Mouse (Mus musculus): ENCODE measurements around the gene Dbndd1. TPM values are rescaled to one million over a fixed set of nuclear protein-coding genes. Genes with fewer than 3 reads are reported as not detected.
A peak's percentile ranks its signal among the peaks of the same experiment; 100 is the strongest.
"Not testable (repeated sequence)": the region's sequence is repeated elsewhere in the genome, so short reads cannot be mapped to it uniquely, and the experiment has no call there.

Dbndd1 gene
- polyA plus RNA-seq, 1 experiment from 2014 or later = 0.24 TPM

DNA sequence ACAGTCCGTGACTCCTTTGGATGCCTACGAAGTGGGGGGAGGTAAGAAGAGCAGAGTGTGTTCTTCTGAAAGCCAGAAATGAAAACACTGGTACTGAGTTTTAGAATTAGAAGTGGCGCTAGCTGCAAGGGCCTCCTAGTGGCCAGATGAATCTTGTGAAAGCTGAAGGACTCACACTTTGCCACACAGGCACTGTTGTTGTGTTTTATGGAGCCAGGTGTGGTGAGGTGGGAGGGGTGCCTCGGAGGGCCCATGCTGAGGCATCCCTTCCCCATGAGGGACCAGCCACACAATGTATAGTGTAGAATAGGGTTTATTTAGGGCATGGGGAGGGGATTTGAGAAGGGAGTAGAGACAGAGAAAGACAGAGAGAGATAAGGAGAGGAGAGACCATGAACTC lies 17.6 kb downstream of the Dbndd1 start:
- Histone ChIP-seq H3K4me3 (replicated peaks) (no peak overlapping the region), H3K9ac (no peak overlapping the region), H3K27me3 (no peaks in the 10 kb centered on the region), H3K27ac (replicated peaks) (no peak overlapping the region), H3K4me1 (replicated peaks) (no peaks in the 10 kb centered on the region; the same call in 1 of the 2 replicates), H3K4me2 (no peak overlapping the region), H3K36me3 (replicated peaks) (peaks cover 91% of the 10 kb centered on the region), H3K9me3 (replicated peaks) (no peaks in the 10 kb centered on the region)
- 78% methylated on average over 4 of the region's 4 CpGs for WGBS (ENCODE audit: insufficient replicate concordance)
- ATAC-seq (ENCODE audit: insufficient read depth) = no peak

DNA sequence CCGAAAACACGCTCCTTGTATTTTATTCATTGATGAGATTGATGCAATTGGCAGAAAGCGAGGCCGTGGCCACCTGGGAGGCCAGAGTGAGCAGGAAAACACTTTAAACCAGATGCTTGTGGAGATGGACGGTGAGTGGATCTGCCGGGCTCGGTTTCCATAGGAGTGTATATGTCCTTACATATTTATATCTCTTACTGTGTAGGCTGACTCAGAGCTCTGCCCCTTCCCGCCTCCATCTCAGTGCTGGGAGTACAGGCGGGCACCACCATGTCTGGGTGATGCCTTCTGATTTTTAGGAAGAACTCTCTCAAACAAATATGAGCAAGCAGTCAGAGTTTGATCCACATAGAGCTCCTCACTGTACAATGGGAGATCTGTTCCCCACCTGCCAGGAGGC lies 22.4 kb downstream of the Dbndd1 start:
- Histone ChIP-seq H3K27ac (replicated peaks) (no peak overlapping the region), H3K4me3 (replicated peaks) (no peak overlapping the region), H3K4me2 (no peak overlapping the region), H3K27me3 (no peaks in the 10 kb centered on the region), H3K36me3 (replicated peaks) (peaks cover 92% of the 10 kb centered on the region), H3K9ac (no peak overlapping the region), H3K9me3 (replicated peaks) (no peaks in the 10 kb centered on the region), H3K4me1 (replicated peaks) (no peaks in the 10 kb centered on the region)
- WGBS (ENCODE audit: insufficient replicate concordance) = 86% methylated on average over 9 of the region's 9 CpGs
- no peak for ATAC-seq (ENCODE audit: insufficient read depth)

DNA sequence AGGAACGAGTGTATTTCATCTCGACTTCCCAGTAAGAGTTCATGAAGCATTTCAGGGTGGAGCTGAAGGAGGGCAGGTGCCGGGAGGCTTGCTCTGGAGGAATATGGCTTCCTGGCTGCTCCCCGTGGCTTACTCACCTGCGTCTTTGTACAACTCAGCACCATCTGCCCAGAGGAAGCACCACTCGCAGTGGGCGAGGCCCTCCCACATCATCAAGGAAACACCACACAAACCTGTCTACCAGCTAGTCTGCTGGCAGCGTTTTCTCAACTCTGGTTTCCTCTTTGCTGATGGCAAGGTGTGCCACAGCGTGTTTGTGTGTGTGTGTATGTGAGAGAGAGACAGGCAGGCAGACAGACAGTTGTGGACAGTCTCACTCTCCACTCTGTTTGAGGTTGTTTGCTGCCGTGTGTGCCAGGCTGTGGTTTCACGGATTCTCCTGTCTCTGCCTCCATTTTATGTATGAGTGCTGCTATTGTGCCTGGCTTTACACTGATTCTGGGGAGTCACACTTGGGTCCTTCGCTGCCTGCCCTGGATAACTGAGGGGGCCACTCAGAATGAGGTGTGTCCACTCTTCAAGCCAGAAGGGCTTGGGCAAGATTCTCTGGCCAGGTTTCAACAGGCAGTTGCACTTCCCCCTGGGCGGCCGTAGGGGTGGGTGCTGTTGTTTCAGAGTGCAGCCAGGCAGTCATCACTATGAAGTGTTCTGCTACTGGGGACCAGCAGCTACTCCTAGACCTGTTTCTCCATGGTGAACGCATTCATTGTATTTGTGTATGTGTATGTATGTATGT lies 23.8 kb downstream of the Dbndd1 start:
- no peak; the same call in 1 of the 2 replicates for ATAC-seq (ENCODE audit: insufficient read depth)
- H3K9me3 ChIP-seq (replicated peaks) = no peaks in the 10 kb centered on the region
- H3K9ac ChIP-seq = no peak overlapping the region
- no peak overlapping the region for H3K27ac ChIP-seq (replicated peaks)
- no peak overlapping the region for H3K4me3 ChIP-seq (replicated peaks)
- H3K4me2 ChIP-seq = no peak overlapping the region
- WGBS (ENCODE audit: insufficient replicate concordance) = 77% methylated on average over 15 of the region's 15 CpGs
- peaks cover 95% of the 10 kb centered on the region for H3K36me3 ChIP-seq (replicated peaks)
- no peaks in the 10 kb centered on the region for H3K27me3 ChIP-seq
- H3K4me1 ChIP-seq (replicated peaks) = no peaks in the 10 kb centered on the region

DNA sequence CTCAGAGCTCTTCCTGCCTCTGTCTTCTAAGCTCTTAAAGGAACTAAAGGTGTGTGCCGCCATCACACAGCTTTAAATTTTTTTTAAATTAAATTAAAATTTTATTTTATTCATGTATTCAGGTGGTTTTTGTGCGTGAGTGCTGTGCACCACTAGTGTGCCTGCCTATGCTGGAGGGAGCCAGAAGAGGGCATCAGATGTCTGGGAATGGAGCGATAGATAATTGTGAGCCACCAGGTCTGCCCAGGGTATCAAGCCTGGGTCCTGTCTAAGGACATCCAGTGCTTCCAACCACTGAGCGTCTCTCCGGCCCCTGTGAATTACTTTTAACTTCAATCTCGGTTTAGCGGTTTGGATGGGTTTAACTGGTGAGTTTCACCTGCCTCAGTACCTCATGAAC lies 32.6 kb downstream of the Dbndd1 start:
- Histone ChIP-seq H3K4me1 (replicated peaks) (peaks cover 14% of the 10 kb centered on the region), H3K27me3 (no peaks in the 10 kb centered on the region), H3K36me3 (replicated peaks) (peaks cover 71% of the 10 kb centered on the region), H3K4me2 (no peak overlapping the region), H3K9me3 (replicated peaks) (no peaks in the 10 kb centered on the region), H3K9ac (no peak overlapping the region), H3K4me3 (replicated peaks) (no peak overlapping the region), H3K27ac (replicated peaks) (no peak overlapping the region)
- 75% methylated on average over 7 of the region's 7 CpGs for WGBS (ENCODE audit: insufficient replicate concordance)
- no peak for ATAC-seq (ENCODE audit: insufficient read depth)

DNA sequence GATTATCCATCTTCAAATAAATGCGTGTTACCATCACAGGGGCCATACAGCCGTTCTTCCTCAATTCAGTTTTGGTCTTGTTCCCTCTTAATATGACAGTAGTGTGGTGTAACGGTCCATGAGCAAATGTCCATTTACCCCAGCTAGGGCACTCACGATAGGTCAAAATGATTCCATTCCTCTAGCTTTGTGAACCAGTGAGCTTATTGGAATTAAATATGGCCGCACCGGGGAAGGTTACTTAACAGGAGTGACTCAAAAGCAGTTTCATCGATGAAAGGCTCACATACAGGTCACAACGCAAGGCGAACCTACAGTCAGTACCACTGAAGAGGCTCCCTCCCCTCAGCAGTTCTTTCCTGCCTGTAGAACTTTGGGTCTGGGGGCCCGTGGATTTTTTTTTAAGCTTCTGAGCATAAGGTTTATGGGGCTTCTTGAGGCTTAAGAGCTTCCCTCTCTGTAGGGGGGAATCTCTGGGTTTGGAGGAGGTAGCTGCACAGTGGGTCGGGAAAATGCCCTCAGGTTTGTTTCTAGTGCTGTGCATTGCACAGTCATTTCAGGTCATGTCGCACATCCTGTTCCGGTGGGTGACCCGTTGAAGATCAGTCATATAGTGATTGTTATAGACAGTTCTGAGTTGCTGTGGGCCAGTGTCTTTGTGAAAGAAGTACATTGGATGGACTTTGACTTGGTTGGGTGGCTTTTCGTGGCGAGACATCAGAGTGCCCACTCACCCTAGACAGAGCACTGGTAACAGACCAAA lies 36.6 kb downstream of the Dbndd1 start:
- Histone ChIP-seq H3K4me1 (replicated peaks) (peaks cover 38% of the 10 kb centered on the region), H3K4me2 (peak overlapping the region; percentile 88), H3K9ac (peak overlapping the region; percentile 81), H3K27me3 (no peaks in the 10 kb centered on the region), H3K27ac (replicated peaks) (peak overlapping the region; percentile 92), H3K9me3 (replicated peaks) (no peaks in the 10 kb centered on the region), H3K36me3 (replicated peaks) (peaks cover 36% of the 10 kb centered on the region), H3K4me3 (replicated peaks) (peak overlapping the region; percentile 95)
- 30% methylated on average over 16 of the region's 16 CpGs for WGBS (ENCODE audit: insufficient replicate concordance)
- no peak for ATAC-seq (ENCODE audit: insufficient read depth)

DNA sequence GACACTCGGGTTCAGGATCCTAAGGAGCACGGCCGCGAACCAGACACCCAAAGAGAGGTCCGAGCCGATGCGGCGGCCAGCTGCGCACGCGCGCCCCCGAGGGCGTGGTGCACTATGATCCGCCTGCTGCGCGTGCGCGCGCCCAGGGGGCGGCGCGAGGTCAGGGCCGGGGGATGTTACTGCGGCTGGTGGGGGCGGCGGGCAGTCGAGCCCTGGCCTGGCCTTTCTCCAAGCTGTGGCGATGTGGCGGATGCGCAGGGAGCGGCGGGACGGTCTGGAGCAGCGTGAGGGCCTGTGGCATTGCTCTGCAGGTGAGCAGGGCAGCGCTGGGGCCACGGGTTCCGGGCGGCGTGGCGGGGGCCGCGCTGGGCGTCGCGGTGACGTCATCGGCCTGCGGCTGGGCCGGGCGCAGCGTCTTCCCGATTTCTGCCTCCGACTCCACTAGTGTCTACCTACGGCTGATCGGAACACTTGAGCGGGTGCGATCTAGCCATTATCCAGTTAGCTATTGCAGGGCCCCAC lies 37.5 kb downstream of the Dbndd1 start, which contains the start of gene Afg3l1:
Afg3l1 (plus strand) TSS at position 167 of the 522 bp plus-strand sequence.
- under 1% methylated on average over 58 of the region's 58 CpGs for WGBS (ENCODE audit: insufficient replicate concordance)
- H3K4me2 ChIP-seq = peak within 1 kb of the TSS; percentile 88

DNA sequence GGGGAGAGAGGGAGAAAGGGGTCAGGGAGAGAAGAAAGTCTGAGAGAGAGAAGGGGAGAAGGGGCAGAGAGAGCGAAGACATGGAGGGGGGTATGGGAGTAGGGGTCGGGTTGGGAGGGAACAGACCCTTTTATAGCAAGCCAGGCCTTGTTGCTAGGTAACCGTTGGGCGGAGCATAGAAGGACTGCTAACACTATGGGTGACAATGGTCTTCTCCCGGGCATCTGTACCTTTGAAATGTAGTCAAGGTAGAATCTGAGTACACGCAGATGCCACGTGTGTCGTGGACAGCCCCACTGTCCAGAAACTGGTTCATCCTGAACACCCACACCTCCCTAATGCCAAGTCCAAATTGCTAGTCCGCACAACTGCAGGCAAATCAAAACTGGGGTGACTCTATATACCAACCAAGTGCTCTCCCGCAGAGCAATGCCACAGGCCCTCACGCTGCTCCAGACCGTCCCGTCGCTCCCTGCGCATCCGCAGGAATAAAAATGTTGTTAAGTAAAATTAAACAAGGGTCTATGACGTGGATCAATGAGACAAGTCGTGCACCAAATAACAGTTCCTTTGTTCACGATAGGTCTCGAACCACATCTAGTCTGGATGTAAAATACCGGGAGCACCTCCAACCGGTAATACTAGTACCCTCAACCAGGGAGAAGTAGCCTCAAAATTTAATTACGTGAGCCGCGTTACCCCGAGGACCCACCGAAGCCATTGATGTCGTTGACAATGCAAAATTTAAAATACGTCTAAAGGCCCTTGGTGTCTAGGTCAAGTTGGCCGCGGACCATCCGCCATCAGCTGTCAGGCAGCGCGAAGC lies 38.1 kb downstream of the Dbndd1 start:
- Histone ChIP-seq H3K36me3 (replicated peaks) (peaks cover 21% of the 10 kb centered on the region), H3K9ac (peak overlapping the region; percentile 81), H3K4me1 (replicated peaks) (peaks cover 38% of the 10 kb centered on the region), H3K27me3 (no peaks in the 10 kb centered on the region), H3K9me3 (replicated peaks) (no peaks in the 10 kb centered on the region), H3K4me3 (replicated peaks) (peak overlapping the region; percentile 95), H3K4me2 (peak overlapping the region; percentile 88), H3K27ac (replicated peaks) (peak overlapping the region; percentile 92)
- ATAC-seq (ENCODE audit: insufficient read depth) = peak; percentile 5; the same call in 1 of the 2 replicates
- WGBS (ENCODE audit: insufficient replicate concordance) = 11% methylated on average over 34 of the region's 34 CpGs

More for the DNA sequence above, 37.5 kb downstream of the Dbndd1 start, which contains the start of gene Afg3l1:
- Histone ChIP-seq H3K9ac (peak within 1 kb of the TSS; percentile 81), H3K27ac (replicated peaks) (peak within 1 kb of the TSS; percentile 92), H3K27me3 (no peaks in the 10 kb centered on the region), H3K4me1 (replicated peaks) (peaks cover 38% of the 10 kb centered on the region), H3K9me3 (replicated peaks) (no peaks in the 10 kb centered on the region), H3K4me3 (replicated peaks) (peak within 1 kb of the TSS; percentile 95), H3K36me3 (replicated peaks) (peaks cover 27% of the 10 kb centered on the region)
- peak; percentile 94 for ATAC-seq (ENCODE audit: insufficient read depth)

DNA sequence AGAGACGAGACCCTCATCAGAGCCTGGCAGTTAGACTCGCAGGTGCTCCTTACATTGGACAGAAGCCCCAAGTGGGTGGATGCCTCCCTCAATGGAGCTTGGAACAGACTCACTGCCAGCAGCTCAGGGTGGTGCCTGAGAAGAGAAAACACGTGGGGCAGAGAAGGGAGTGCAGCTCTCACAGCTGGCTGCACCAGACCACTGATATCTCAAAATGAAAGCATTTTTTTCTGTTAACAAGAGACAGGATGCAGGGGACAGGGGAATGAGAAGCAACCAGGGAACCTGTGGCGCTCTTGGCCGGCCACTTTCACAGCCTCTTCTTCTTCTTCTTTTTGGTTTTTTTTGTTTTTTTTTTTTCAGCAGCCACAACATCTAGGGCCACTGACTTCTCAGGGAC lies 40.7 kb downstream of the Dbndd1 start:
- not testable (repeated sequence) for H3K9me3 ChIP-seq (replicated peaks); ATAC-seq (ENCODE audit: insufficient read depth)
- WGBS (ENCODE audit: insufficient replicate concordance) = 20% methylated on average over 5 of the region's 5 CpGs

DNA sequence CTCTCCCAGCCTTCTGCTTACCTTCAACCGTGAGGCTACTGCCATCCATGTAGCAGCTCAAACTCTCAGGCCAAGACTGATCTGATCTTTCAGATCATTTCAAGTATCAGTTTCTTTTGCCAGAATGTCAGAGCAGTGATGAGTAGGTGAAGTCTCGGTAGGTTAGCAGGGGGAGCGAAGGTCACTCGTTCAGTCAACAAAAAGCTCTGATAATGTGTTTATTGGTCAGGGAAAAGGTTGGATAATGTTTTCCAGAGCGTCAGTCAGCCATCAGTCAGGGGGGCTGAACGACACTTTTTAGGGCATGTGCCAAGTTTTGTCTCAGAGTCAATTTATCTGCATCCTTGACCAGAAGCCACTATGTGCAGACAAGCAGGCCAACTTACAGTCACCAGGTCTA lies 42.3 kb downstream of the Dbndd1 start:
- H3K9ac ChIP-seq; H3K9me3 ChIP-seq (replicated peaks); ATAC-seq (ENCODE audit: insufficient read depth); H3K4me3 ChIP-seq (replicated peaks); H3K27me3 ChIP-seq; H3K36me3 ChIP-seq (replicated peaks): not testable (repeated sequence)
- Histone ChIP-seq H3K4me2 (peak overlapping the region; percentile 5; the same call in 1 of the 2 replicates), H3K4me1 (replicated peaks) (peaks cover 24% of the 10 kb centered on the region), H3K27ac (replicated peaks) (peak overlapping the region; percentile 38; the same call in 1 of the 2 replicates)
- 65% methylated on average over 6 of the region's 6 CpGs for WGBS (ENCODE audit: insufficient replicate concordance)

More for the DNA sequence above, 40.7 kb downstream of the Dbndd1 start:
- not testable (repeated sequence) for H3K9ac ChIP-seq; H3K27ac ChIP-seq (replicated peaks); H3K4me3 ChIP-seq (replicated peaks); H3K36me3 ChIP-seq (replicated peaks); H3K27me3 ChIP-seq
- H3K4me1 ChIP-seq (replicated peaks) = peaks cover 35% of the 10 kb centered on the region
- peak overlapping the region; percentile 10; the same call in 1 of the 2 replicates for H3K4me2 ChIP-seq

DNA sequence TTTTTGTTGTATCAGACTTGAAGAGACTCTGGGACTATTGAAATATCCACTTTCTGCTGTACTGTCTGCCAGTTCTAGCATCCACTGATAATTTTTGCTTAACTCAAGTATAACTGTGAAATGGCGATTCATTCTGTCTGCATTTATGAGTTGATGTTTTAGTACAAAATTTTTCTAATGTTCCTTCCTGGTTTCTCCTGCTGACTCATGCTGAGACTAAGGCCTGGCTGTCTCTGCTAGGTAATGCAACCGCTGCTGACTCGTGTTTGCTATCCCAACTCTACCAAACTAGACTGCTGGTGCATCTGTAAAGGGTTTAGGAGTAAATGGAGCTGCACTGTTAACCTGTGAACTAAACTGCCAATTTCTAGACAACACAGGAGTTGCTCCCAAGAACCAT lies 47.8 kb downstream of the Dbndd1 start:
- no peak for ATAC-seq (ENCODE audit: insufficient read depth)
- no peak overlapping the region for H3K27ac ChIP-seq (replicated peaks)
- H3K36me3 ChIP-seq (replicated peaks) = peaks cover 7% of the 10 kb centered on the region; the same call in 1 of the 2 replicates
- 49% methylated on average over 3 of the region's 3 CpGs for WGBS (ENCODE audit: insufficient replicate concordance)
- no peaks in the 10 kb centered on the region; the same call in 1 of the 2 replicates for H3K4me1 ChIP-seq (replicated peaks)
- H3K4me3 ChIP-seq (replicated peaks) = no peak overlapping the region
- H3K4me2 ChIP-seq = no peak overlapping the region
- no peak overlapping the region for H3K9ac ChIP-seq
- H3K9me3 ChIP-seq (replicated peaks) = no peaks in the 10 kb centered on the region
- H3K27me3 ChIP-seq = no peaks in the 10 kb centered on the region; the same call in 1 of the 2 replicates

Data from liver, embryonic 15.5 days (tissue).